Mouse (Mus musculus) brain, embryonic 14.5 days (tissue): ENCODE measurements around the gene Pnrc1. TPM values are rescaled to one million over a fixed set of nuclear protein-coding genes. Genes with fewer than 3 reads are reported as not detected.
A peak's percentile ranks its signal among the peaks of the same experiment; 100 is the strongest.

Experiments
- DNase-seq: peaks from one replicate; pipeline ENCODE4 v3.0.0-alpha.2; 2011; ENCODE audit warnings: low read depth
- CTCF ChIP-seq: fragments of 200-500 bp; IDR thresholded peaks from 2 replicates; pipeline ENCODE4 v1.5.1; 2012; ENCODE audit warnings: inconsistent platforms, mild to moderate bottlenecking, moderate library complexity, borderline replicate concordance; ENCODE audit not compliant: insufficient read depth, insufficient read length; ENCODE audit errors: extremely low read depth
- POLR2A ChIP-seq: fragments of 200-500 bp; IDR thresholded peaks from 2 replicates; pipeline ENCODE4 v1.6.1; 2012; ENCODE audit warnings: mild to moderate bottlenecking, inconsistent platforms, borderline replicate concordance; ENCODE audit not compliant: poor library complexity, insufficient read depth, insufficient read length, severe bottlenecking; ENCODE audit errors: extremely low read depth
- polyA plus RNA-seq: library from polyadenylated mRNA; depleted of rRNA; stranded (reverse); fragments of >200 nt; gene quantifications from 2 replicates; pipeline ENCODE4 v1.2.3, GENCODE M21; 2012

Gene Pnrc1
- polyA plus RNA-seq, 1 experiment = 54.0 TPM

GRCm38 (mm10) chr4:33292409-33293370, 2.7 kb upstream of the Pnrc1 start:
- TF ChIP-seq POLR2A (no peak), CTCF (peak; percentile 76; the same call in 1 of the 2 replicates)
- DNase-seq = peak; percentile 84

DNA sequence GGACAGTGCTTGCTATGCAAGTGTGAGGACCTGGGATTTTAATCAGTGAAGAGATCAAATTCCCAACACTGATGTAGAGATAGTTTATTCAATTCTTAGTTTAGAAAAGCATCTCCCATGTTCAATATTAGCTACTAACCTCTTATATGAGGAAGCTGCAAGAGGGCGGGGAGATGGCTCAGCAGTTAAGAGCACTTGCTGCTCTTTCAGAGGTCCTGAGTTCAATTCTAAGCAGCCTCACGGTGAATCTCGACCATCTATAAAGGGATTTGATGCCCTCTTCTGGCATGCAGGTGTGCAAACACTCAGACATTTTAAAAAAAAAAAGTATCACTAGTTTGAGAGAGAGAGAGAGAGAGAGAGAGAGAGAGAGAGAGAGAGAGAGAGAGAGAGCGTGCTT, 915 bp upstream of the Pnrc1 start:
- no peak for DNase-seq
- TF ChIP-seq CTCF = no peak
- TF ChIP-seq POLR2A = no peak

DNA sequence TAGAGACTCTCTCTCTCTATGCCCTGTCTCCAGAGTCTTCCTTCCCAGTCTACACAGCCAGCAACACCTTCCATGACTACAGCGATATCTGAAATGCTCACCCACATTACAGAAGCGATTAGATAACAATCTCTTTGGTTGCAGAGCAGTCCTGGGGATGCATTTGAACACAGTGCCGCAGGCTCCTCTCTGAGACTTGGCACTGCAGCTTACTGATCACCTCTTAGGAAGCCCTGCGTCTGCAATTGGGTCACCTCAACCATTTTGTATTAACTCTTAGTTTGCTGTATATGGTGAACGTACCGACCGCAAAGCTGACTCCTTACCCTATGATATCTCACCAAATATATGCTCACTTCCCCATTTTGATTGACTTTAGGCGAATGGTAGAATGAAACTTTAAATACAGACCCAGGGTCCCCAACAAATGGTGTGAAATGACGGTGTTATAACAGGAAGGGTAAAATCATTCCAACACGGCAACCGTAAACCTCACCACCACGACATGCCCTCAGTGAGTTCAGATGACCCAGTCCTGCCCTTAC, 785 bp downstream of the Pnrc1 start:
- TF ChIP-seq POLR2A (no peak), CTCF (no peak)
- no peak for DNase-seq

DNA sequence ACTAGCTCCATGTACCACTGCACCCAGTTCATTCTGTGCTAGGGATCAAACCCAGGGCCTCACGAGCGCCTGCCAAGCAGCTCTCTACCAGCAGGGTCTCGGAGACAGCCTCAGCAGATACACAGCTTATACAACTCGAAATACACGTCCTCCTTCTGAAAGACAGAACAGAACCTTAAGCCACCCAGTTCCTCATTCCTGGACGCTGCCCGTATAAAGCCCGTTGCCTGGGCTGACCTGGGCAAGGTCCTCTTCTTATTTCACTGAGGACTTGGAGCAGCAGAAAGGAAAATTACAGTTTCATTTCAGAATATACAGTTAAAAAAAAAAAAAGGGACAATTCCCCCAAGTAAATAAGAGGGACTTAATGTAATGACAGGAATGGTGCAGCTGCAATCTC, 4.5 kb downstream of the Pnrc1 start:
- no peak for DNase-seq
- TF ChIP-seq CTCF = no peak
- no peak for TF ChIP-seq POLR2A

- TF ChIP-seq POLR2A (no peak), CTCF (no peak)
- DNase-seq = no peak
Measured at GRCm38 (mm10) chr4:33284083-33284880, 5.7 kb downstream of the Pnrc1 start.

DNA sequence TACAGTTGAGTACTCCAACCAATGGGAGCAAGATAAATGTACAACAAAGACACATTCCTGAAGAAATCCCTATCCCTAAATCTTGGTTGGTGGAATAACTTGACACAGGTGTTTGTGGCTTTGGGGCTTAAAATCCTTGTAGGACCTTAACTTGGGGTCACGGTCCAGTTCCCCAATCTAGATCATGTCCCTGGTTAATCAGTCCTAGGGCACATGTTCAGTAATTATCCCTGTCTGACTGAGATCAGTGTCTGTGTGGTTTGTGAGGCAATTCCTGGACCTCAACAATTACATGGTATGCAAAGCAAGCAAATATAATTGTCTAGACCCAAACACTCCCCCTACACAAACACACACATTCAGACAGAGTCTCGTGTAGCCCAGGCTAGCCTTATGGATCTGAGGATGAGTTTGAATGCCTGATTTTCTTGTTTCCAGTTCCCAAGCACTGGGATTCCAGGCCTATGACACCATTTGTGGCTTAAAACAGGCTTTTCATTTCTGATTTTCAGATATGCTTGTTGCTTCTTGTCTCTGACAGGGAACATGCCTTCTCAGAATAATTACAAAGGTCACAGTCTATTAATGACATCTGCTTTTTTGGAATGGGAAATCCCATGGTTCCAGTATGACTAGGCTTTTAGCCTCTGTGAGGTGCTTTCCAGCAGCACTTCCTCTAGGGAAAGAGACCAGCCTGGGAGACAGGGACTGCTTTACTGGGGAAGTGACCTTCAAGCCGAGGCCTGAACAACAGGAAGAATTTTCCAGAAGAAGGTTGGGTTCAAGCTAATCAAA, 7.9 kb downstream of the Pnrc1 start:
- no peak for DNase-seq
- TF ChIP-seq CTCF (no peak), POLR2A (no peak)

- TF ChIP-seq POLR2A (no peak), CTCF (no peak)
- no peak for DNase-seq
Measured at GRCm38 (mm10) chr4:33273437-33273836, 16.5 kb downstream of the Pnrc1 start.

- no peak for TF ChIP-seq CTCF
- no peak for TF ChIP-seq POLR2A
- DNase-seq = no peak
Measured at GRCm38 (mm10) chr4:33270386-33271314, 19.3 kb downstream of the Pnrc1 start.

GRCm38 (mm10) chr4:33264979-33265726, 24.8 kb downstream of the Pnrc1 start:
- TF ChIP-seq POLR2A (no peak), CTCF (no peak)
- DNase-seq = no peak

- DNase-seq = no peak
- no peak for TF ChIP-seq POLR2A
- no peak for TF ChIP-seq CTCF
Measured at GRCm38 (mm10) chr4:33262897-33263296, 27.1 kb downstream of the Pnrc1 start.

GRCm38 (mm10) chr4:33261311-33261753, 28.6 kb downstream of the Pnrc1 start:
- peak; percentile 64 for DNase-seq
- TF ChIP-seq CTCF = no peak
- no peak for TF ChIP-seq POLR2A
